Mouse (Mus musculus) liver, postnatal 0 days (tissue): ENCODE data around the gene Epb41.

Experiments
- CTCF ChIP-seq: sonication (generic); IDR thresholded peaks from 2 replicates; pipeline ENCODE4 v1.5.1; 2016; ENCODE audit warnings: antibody characterized with exemption, low read depth
- EP300 ChIP-seq: IDR thresholded peaks from 2 replicates; pipeline ENCODE4 v1.6.1; 2016; ENCODE audit warnings: antibody characterized with exemption, low read depth, mild to moderate bottlenecking

DNA sequence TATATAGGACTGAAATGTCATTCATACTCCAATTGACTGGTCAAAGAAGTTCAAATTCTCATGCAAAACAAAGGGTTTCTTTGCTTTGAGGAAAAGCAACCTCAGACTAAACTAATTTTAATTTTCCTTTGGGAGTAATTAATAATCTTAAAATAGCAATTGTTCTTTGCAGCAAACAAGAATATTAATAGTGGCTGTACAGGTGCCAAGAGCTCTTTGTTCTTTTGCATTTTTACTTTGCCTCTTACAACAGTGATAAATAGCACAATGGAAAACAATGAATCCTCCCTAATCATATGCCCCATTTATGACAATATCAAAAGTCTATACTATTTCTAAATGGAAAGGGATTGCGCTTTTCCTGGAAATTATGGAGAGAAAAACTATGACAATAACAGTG lies 47.3 kb downstream of the Epb41 start:
- TF ChIP-seq EP300 (no peak), CTCF (no peak)
